Mouse (Mus musculus): Measurements from ENCODE around the gene C1ql1.

- no peak for TF ChIP-seq EP300 (IDR thresholded peaks at IDR 0.05; ENCODE audit: low read depth)
- TF ChIP-seq CTCF (IDR thresholded peaks at IDR 0.05; ENCODE audit: low read depth), result no peak
These were observed 51.8 kb downstream of the C1ql1 start for GRCm38 (mm10) chr11:102894716-102895115.
